Mouse (Mus musculus) testis, adult 2 months (tissue): ENCODE data around the gene Bmp5. TPM values are rescaled to one million over a fixed set of nuclear protein-coding genes. Genes with fewer than 3 reads are reported as not detected.

Source experiments
- H3K27ac ChIP-seq: fragments of 200-500 bp; 2 replicates; pipeline ENCODE4 v1.5.1; 2012; ENCODE audit warnings: low read depth, low read length; ENCODE audit not compliant: control insufficient read depth, insufficient read depth
- H3K27me3 ChIP-seq: fragments of 200-500 bp; 2 replicates; pipeline ENCODE4 v1.6.1; 2012; ENCODE audit warnings: mild to moderate bottlenecking, low read length, moderate library complexity; ENCODE audit not compliant: control insufficient read depth, insufficient read depth
- H3K36me3 ChIP-seq: fragments of 200-500 bp; 2 replicates; pipeline ENCODE4 v1.6.1; 2012; ENCODE audit warnings: mild to moderate bottlenecking, low read length; ENCODE audit not compliant: control insufficient read depth, insufficient read depth
- H3K4me1 ChIP-seq: fragments of 200-500 bp; 2 replicates; pipeline ENCODE4 v1.6.1; 2012; ENCODE audit warnings: low read length; ENCODE audit not compliant: control insufficient read depth, insufficient read depth
- H3K4me3 ChIP-seq: fragments of 200-500 bp; 2 replicates; pipeline ENCODE4 v1.5.1; 2012; ENCODE audit warnings: low read depth, mild to moderate bottlenecking, low read length, moderate library complexity, mixed read lengths; ENCODE audit not compliant: control insufficient read depth
- CTCF ChIP-seq: fragments of 200-500 bp; IDR thresholded peaks from 2 replicates; pipeline ENCODE4 v1.5.1; 2012; ENCODE audit warnings: low read depth, mild to moderate bottlenecking, inconsistent platforms, low read length, moderate library complexity; ENCODE audit not compliant: control insufficient read depth, insufficient read depth, insufficient replicate concordance
- POLR2A ChIP-seq: fragments of 200-500 bp; IDR thresholded peaks from 2 replicates; pipeline ENCODE4 v1.6.1; 2012; ENCODE audit warnings: low read depth, mild to moderate bottlenecking, inconsistent platforms, low read length, moderate library complexity; ENCODE audit not compliant: control insufficient read depth
- polyA plus RNA-seq: library from polyadenylated mRNA; depleted of rRNA; stranded (reverse); fragments of >200 nt; gene quantifications from 2 replicates; pipeline ENCODE4 v1.2.3, GENCODE M21; 2012

Bmp5 gene
- polyA plus RNA-seq, 1 experiment: 0.27 TPM

- no peaks in the 10 kb centered on the region for H3K36me3 ChIP-seq
- TF ChIP-seq POLR2A (no peak), CTCF (no peak)
- no peaks in the 10 kb centered on the region for H3K27me3 ChIP-seq
- no peak overlapping the region for H3K4me3 ChIP-seq
- H3K4me1 ChIP-seq: no peaks in the 10 kb centered on the region
- H3K27ac ChIP-seq: no peak overlapping the region
Measured at GRCm38 (mm10) chr9:75776153-75776552, 989 bp downstream of the Bmp5 start.

DNA sequence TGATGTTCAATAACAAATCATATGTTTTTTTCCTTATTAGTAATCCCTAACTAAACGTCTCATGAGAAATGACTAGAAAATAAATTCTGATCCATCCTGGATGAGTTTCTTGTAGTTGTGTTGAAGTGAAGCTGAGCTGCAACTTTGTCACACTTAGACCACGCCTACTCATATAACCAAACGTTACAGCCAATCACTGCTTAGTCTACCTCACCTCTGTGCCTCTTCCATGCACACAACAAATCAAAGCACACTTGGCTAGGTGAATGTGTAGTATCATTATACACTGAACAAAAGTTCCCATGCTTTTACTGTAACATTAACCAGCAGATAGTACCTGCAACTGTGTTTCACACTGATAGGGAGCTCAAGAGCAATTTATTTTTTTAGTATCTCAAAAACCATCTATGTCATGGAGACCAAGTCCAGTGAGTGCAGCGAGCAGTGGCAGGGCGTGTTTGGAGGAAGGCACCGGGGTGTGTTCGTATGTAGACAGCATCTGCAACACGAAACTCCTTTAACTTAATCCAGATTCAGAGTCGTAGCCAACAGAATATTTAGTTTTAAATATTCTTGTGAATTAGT is 3.7 kb downstream of the Bmp5 start:
- no peaks in the 10 kb centered on the region for H3K27me3 ChIP-seq
- H3K4me1 ChIP-seq: no peaks in the 10 kb centered on the region
- TF ChIP-seq POLR2A (no peak), CTCF (no peak)
- no peaks in the 10 kb centered on the region for H3K36me3 ChIP-seq
- H3K4me3 ChIP-seq: no peak overlapping the region
- H3K27ac ChIP-seq: no peak overlapping the region

GRCm38 (mm10) chr9:75780558-75781276 is 5.6 kb downstream of the Bmp5 start:
- Histone ChIP-seq H3K36me3 (no peaks in the 10 kb centered on the region), H3K27ac (no peak overlapping the region), H3K4me3 (no peak overlapping the region), H3K27me3 (no peaks in the 10 kb centered on the region), H3K4me1 (no peaks in the 10 kb centered on the region)
- TF ChIP-seq CTCF: no peak
- no peak for TF ChIP-seq POLR2A

DNA sequence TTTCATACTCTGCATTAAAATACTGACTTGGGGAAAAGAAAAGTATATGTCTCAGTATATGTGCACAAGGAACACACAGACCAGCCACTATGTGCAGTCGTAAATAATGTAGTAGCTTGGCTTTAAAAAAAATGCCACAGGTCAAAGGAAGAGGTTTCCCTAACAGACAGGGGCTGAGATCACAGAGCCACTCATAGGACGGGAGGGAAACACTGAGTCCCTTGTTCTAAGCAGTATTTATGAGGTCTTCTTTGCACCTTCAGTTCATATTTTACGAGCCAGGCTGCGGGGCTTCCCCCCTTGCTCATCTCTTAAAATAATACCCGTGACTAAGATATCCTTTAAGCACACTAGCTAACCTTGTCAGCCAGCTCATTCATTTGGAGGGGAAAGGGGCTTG is 6.4 kb downstream of the Bmp5 start:
- Histone ChIP-seq H3K27ac (no peak overlapping the region), H3K4me3 (no peak overlapping the region), H3K36me3 (no peaks in the 10 kb centered on the region)

DNA sequence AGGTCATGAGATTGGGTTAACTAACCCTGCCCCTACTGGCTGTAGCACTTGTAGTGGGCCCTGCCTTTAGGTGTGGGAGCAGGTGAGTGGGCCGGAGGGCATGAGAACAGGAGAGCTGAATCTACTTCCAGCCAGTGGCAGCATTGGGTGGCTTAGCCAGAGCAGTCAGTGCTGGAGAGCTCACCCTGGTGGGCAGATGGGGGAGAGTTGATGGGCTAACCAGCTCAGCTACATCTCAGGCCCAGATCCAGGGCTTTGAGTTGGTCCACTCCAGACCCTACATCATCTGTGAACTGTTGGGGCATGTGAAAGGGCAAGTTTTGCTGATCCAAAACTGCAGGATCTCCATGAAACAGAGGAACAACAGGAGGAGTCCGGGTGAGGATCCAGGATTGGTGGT is 8.4 kb downstream of the Bmp5 start:
- H3K4me3 ChIP-seq: no peak overlapping the region
- no peak overlapping the region for H3K27ac ChIP-seq
- H3K27me3 ChIP-seq: no peaks in the 10 kb centered on the region
- no peaks in the 10 kb centered on the region for H3K36me3 ChIP-seq
- H3K4me1 ChIP-seq: peaks cover 4% of the 10 kb centered on the region; the same call in 1 of the 2 replicates
- TF ChIP-seq POLR2A: no peak

More for the DNA sequence above, 6.4 kb downstream of the Bmp5 start:
- Histone ChIP-seq H3K27me3 (no peaks in the 10 kb centered on the region), H3K4me1 (no peaks in the 10 kb centered on the region)
- TF ChIP-seq CTCF (no peak), POLR2A (no peak)

DNA sequence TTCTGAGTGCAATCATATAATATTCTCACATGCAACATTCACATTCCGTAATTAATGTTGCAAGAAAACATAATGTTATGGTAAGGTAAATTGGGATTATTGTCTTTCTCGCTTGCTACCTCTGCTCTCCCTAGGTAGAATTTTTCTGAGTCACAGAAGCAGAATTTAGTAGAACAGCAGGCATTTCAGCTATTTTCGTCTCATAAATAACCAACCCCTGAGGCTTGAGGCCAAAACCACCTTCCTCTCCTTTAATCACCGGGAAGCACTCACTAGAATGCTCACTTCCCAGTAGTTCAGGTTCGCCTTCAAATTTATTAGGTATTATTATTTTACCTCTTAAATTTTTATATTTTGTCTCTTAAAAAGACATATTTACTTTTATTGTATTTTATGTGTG is 10.8 kb downstream of the Bmp5 start:
- Histone ChIP-seq H3K4me1 (peaks cover 4% of the 10 kb centered on the region; the same call in 1 of the 2 replicates), H3K4me3 (no peak overlapping the region), H3K36me3 (no peaks in the 10 kb centered on the region), H3K27me3 (no peaks in the 10 kb centered on the region), H3K27ac (no peak overlapping the region)
- no peak for TF ChIP-seq POLR2A
- TF ChIP-seq CTCF: no peak

DNA sequence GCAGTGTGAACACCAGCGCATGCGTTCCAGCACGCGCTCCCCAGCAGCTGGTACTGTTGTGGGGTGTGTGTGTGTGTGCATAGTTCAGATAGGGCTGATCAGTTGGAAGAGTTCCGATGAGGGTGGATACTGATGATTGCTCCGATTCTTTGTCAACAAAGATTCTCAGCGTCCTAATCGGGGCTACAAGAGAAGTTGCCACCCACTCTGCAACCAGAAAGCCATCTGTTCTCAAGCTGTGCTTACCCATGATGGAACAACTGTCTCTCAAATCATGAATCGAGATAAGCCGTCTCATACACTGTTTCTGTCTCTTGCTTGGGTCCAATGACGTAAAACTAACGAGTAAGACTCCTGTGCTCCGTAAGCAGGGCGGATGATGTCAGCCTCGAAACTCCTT is 12.0 kb downstream of the Bmp5 start:
- no peaks in the 10 kb centered on the region for H3K27me3 ChIP-seq
- TF ChIP-seq CTCF (no peak), POLR2A (no peak)
- H3K36me3 ChIP-seq: no peaks in the 10 kb centered on the region
- peak overlapping the region; percentile 73 for H3K27ac ChIP-seq
- peaks cover 4% of the 10 kb centered on the region; the same call in 1 of the 2 replicates for H3K4me1 ChIP-seq
- H3K4me3 ChIP-seq: peak overlapping the region; percentile 57
